Mouse (Mus musculus) stomach, embryonic 14.5 days (tissue): ENCODE results near the gene Celf1. TPM values are rescaled to one million over a fixed set of nuclear protein-coding genes. Genes with fewer than 3 reads are reported as not detected.
"Not testable (repeated sequence)": the region's sequence is repeated elsewhere in the genome, so short reads cannot be mapped to it uniquely, and the experiment has no call there.

Source experiments
- ATAC-seq: fragments of 200-750 bp; cut with Nextera tagmentation; 2 replicates; pipeline ENCODE4 v1.8.0; 2017; ENCODE audit warnings: low read depth, moderate TSS enrichment; ENCODE audit not compliant: insufficient number of reproducible peaks, insufficient read depth, low FRiP score
- H3K27ac ChIP-seq: fragments of 300-500 bp; sonication (generic); 2 replicates; pipeline ENCODE4 v1.5.1; 2014; ENCODE audit warnings: mild to moderate bottlenecking, low read length, moderate library complexity, mixed read lengths
- H3K27me3 ChIP-seq: fragments of 300-500 bp; sonication (generic); 2 replicates; pipeline ENCODE4 v1.6.1; 2014; ENCODE audit warnings: low read length, control low read depth, mixed read lengths; ENCODE audit not compliant: control insufficient read depth, insufficient read depth
- H3K36me3 ChIP-seq: fragments of 300-500 bp; sonication (generic); 2 replicates; pipeline ENCODE4 v1.6.1; 2014; ENCODE audit warnings: mild to moderate bottlenecking, control low read depth, low read length, moderate library complexity, mixed read lengths; ENCODE audit not compliant: control insufficient read depth, insufficient read depth
- H3K4me1 ChIP-seq: fragments of 300-500 bp; sonication (generic); 2 replicates; pipeline ENCODE4 v1.6.1; 2014; ENCODE audit warnings: low read length, control low read depth, mixed read lengths; ENCODE audit not compliant: control insufficient read depth, insufficient read depth
- H3K4me2 ChIP-seq: fragments of 300-500 bp; sonication (generic); replicated peaks from 2 replicates; pipeline ENCODE4 v1.6.1; 2014; ENCODE audit warnings: low read depth, low read length, control low read depth
- H3K4me3 ChIP-seq: fragments of 300-500 bp; sonication (generic); 2 replicates; pipeline ENCODE4 v1.5.1; 2014; ENCODE audit warnings: low read depth, low read length, control low read depth
- H3K9ac ChIP-seq: fragments of 300-500 bp; sonication (generic); replicated peaks from 2 replicates; pipeline ENCODE4 v1.6.1; 2014; ENCODE audit warnings: low read depth, mild to moderate bottlenecking, control low read depth, low read length, moderate library complexity, mixed read lengths
- H3K9me3 ChIP-seq: fragments of 300-500 bp; sonication (generic); 2 replicates; pipeline ENCODE4 v1.6.1; 2016; ENCODE audit warnings: low read depth, low read length, control low read depth; ENCODE audit not compliant: control insufficient read depth
- WGBS: fragments of 180-500 bp; shearing (Covaris S2); extraction: QIAGEN DNeasy Blood & Tissue Kit; methylation state at CpG from one replicate; pipeline ENCODE4 v1.1.7; 2014; 5-methylcytosine and 5-hydroxymethylcytosine counted together
- polyA plus RNA-seq: library from polyadenylated mRNA; unstranded; fragments of >200 nt; fragmentation: Nextera tagmentation; extraction: Ambion mirVana; gene quantifications from 2 replicates; pipeline ENCODE4 v1.2.1, GENCODE M21; 2014

The Celf1 gene
- polyA plus RNA-seq: 71.0 and 75.1 TPM in 2 replicates

DNA sequence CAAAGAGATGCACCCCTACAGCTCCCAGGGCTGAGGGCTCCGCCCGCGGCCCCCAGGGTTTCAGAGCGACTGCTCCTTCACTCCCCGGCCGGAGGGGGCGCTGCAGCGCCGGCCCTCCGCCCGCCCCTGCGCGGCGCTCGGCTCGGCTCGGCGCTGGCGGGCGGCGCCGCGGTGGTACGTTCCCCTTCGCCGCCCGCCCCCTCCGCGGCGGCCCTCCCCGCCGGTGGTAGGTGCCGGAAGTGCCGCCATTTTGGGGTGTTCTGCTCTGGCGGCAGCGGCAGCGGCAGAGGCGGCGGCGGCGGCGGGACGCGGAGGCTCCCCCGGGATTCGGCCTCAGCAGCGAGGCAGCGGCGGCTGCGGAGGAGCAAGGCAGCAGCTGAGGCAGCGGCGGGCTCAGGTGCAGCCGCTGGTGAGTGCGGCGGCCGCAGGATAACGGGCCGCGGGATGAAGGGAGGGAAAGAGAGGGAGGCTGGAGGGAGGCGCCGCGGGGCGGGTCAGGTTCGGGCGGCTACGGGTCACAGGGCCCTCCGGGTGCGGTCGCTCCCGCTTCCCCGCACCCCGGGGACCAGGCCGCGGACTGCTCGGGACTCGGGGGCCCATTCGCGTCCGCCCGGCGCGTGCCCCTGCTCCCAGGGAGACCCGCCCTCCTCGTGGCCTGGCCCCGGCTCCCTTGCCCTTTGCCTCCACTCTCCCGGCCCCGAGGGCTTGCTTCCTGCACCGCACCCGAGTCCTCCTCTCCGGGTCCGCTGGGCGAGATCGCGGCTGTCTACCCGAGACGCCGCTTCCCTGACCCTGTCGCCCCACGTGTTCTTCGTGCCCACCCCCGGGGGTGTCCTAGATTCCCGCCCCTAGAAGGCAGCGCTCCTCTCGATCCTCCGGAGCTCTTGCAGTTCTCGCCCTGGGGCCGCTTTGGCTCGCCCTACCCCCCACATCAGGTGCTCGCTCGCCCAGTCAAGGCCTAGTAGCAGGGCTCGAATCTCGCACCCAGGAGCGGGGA is at the start of gene Celf1:
TSS of gene Celf1 (plus strand) at position 150 of the 997 bp plus-strand sequence.
- peak; percentile 94 for ATAC-seq
- H3K4me2 ChIP-seq: peak within 1 kb of the TSS; percentile 60
- H3K9ac ChIP-seq: peak within 1 kb of the TSS; percentile 84
- H3K27ac ChIP-seq: peak within 1 kb of the TSS; percentile 96
- under 1% methylated on average over 87 of the region's 113 CpGs for WGBS
- no peaks in the 10 kb centered on the region for H3K9me3 ChIP-seq
- H3K4me1 ChIP-seq: peaks cover 11% of the 10 kb centered on the region
- no peaks in the 10 kb centered on the region for H3K27me3 ChIP-seq
- H3K36me3 ChIP-seq: no peaks in the 10 kb centered on the region
- peak within 1 kb of the TSS; percentile 97 for H3K4me3 ChIP-seq

DNA sequence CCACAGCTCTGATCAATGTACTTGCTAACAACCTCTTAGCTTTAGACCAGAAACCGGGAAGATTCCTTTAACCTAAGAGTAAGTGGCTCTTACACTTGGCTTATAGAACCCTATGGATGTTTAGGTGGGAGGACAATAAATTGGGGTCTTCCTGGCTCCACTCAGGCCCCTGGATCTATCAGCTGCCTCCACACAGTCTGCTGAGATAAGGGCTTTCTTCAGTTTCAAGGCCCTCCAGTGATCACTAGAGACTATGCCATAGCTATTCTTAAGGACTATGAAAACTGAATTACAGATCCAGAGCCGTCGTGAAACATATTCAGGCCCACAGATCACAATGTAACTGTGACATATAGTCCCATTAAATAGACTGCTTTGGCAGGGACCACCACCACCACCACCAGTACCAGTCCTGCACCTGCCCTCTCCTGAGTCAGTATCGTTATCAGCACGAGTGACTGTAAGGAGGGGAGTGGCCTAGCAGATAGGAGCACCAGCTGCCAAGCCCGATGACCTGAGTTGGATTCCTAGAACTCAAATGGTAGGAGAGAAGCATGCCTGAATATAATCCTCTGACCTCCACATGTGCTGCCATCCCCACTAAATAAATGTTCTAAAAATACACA is 46.4 kb upstream of the Celf1 start:
- Histone ChIP-seq H3K9ac (no peak overlapping the region), H3K27ac (no peak overlapping the region), H3K4me2 (no peak overlapping the region), H3K27me3 (peaks cover 6% of the 10 kb centered on the region; the same call in 1 of the 2 replicates), H3K9me3 (no peaks in the 10 kb centered on the region), H3K4me1 (no peaks in the 10 kb centered on the region), H3K4me3 (no peak overlapping the region), H3K36me3 (peaks cover 38% of the 10 kb centered on the region)
- no peak for ATAC-seq
- 86% methylated on average over 6 of the region's 6 CpGs for WGBS

DNA sequence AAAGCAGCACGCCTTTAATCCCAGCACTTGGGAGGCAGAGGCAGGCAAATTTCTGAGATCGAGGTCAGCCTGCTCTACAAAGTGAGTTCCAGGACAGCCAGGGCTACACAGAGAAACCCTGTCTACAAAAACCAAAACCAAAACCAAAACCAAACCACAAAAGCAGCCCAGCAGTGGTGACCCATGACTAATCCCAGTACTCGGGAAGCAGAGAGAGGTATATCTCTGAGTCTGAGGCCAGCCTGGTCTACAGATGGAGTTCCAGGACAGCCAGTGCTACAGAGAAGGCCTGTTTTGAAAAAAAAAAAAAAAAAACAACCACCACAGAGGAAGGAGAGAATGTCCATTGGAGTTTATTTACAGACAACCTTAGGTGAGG is 45.9 kb upstream of the Celf1 start:
- H3K9ac ChIP-seq, H3K27ac ChIP-seq, H3K9me3 ChIP-seq, H3K27me3 ChIP-seq, H3K4me3 ChIP-seq, H3K4me1 ChIP-seq, ATAC-seq, H3K4me2 ChIP-seq: not testable (repeated sequence)
- H3K36me3 ChIP-seq: peaks cover 39% of the 10 kb centered on the region
- 89% methylated on average over 3 of the region's 3 CpGs for WGBS

DNA sequence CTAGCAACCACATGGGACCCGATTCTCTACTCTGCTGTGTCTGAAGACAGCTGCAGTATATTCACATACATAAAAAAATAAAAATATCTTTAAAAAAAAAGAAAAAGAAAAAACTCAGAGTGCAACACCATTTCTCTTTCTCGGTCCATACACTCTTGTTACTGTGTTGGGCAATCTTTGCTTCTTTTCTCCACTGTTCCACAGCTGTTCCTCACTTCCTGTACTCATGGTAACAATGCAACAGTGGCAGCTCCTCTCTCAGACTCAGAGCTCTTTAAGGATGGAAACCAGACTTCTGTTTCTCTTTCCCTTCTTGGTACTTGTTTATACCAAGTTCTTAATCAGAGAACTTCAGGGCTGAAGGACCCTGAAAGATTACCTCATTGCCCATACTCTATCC is 36.8 kb upstream of the Celf1 start:
- peaks cover 6% of the 10 kb centered on the region; the same call in 1 of the 2 replicates for H3K4me1 ChIP-seq
- no peaks in the 10 kb centered on the region for H3K9me3 ChIP-seq
- no peak for ATAC-seq
- H3K9ac ChIP-seq: peak overlapping the region; percentile 97; the same call in 1 of the 2 replicates
- no peak overlapping the region for H3K27ac ChIP-seq
- H3K4me2 ChIP-seq: peak overlapping the region; percentile 52
- 77% methylated on average over 2 of the region's 2 CpGs for WGBS
- no peaks in the 10 kb centered on the region for H3K27me3 ChIP-seq
- peaks cover 29% of the 10 kb centered on the region for H3K36me3 ChIP-seq
- peak overlapping the region; percentile 90 for H3K4me3 ChIP-seq

DNA sequence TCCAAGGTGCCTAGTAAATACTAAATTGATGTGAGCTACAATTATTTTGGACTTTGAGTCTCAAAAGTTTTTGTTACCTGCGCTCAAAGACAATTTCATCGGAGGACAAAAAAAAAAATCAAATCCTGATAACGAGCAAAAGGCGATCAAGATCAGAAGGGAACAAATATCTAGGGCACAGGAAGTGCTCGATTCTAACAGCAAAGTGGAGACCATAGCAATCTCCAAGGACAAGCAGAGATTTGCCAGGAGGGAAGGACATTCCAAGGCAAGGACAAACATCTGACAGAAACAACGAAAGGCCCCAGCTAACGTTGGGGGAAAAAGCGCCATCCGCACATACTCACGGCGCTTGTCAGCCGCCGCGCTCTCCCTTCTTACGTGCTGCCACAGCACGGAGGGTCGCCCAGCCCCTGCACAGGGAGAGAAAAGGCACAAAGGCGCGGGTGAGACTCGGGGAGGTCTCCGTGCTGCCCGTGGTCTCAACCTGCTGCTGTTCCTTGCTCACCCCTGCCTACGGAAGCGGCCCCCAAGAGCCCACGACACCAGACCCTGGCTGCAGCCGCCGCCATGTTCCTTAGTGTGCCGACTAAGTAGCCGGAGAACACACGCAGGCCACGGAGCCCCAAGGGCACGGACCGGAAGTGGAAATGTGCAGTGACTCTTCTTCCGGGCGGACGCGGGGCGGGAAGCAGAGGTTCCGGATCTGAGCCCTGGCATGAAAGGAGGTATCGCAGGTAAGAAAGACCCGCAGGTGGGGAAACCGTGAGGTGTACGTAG is 35.9 kb upstream of the Celf1 start, which contains the start of the genes Kbtbd4 and Ndufs3:
TSS of gene Kbtbd4 (plus strand) at position 665 of the 780 bp plus-strand sequence.
TSS of gene Ndufs3 (minus strand) at position 752 of the 780 bp plus-strand sequence.
- peak within 1 kb of the TSS; percentile 90 for H3K27ac ChIP-seq
- H3K9ac ChIP-seq: peak within 1 kb of the TSS; percentile 97
- no peaks in the 10 kb centered on the region for H3K9me3 ChIP-seq
- no peaks in the 10 kb centered on the region for H3K27me3 ChIP-seq
- peak within 1 kb of the TSS; percentile 52 for H3K4me2 ChIP-seq
- 1% methylated on average over 42 of the region's 43 CpGs for WGBS
- peaks cover 30% of the 10 kb centered on the region for H3K36me3 ChIP-seq
- peak within 1 kb of the TSS; percentile 90 for H3K4me3 ChIP-seq
- peaks cover 6% of the 10 kb centered on the region; the same call in 1 of the 2 replicates for H3K4me1 ChIP-seq
- ATAC-seq: peak; percentile 93

DNA sequence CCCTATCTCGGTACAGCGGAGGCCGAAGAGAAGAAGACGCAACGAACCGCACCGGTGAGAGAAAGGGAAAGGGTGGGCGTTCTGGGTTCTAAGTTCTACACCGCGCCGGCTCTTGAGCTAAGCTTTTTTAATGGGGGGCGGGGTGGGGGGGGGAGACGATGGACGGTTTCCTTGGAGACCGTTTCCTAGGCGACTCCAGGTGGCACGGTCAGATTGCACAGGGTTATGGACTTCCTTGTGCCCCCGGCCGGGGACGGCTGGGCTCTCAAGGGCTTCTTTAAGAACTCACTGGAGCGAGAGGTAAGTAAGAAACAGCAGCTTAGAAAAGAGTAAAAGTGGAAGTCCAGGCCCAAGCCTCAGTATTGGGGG is 35.3 kb upstream of the Celf1 start:
- 0% methylated on average over 21 of the region's 21 CpGs for WGBS
- H3K4me1 ChIP-seq: peaks cover 6% of the 10 kb centered on the region; the same call in 1 of the 2 replicates

DNA sequence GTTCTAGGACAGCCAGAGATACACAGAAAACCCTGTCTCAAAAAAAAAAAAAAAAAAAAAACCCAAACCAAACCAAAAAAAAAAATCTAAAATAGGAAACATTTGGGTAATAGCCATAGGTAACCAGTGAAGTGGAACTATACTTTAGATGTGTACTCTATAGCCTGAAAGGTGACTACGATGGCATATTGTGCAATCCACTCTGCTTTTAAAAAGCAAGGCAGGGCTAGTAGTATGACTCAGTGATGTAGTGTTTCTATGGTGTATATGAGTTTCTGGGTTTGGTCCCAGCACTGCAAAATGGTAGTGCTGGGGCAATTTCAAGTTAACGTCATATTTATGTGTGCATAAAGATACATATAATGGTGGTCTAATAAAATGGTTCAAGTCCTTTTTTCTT is 33.5 kb upstream of the Celf1 start:
- 92% methylated on average over 2 of the region's 2 CpGs for WGBS

More for the DNA sequence above, 35.3 kb upstream of the Celf1 start:
- peaks cover 36% of the 10 kb centered on the region for H3K36me3 ChIP-seq
- peak; percentile 68 for ATAC-seq
- peak overlapping the region; percentile 90 for H3K27ac ChIP-seq
- peak overlapping the region; percentile 52 for H3K4me2 ChIP-seq
- H3K27me3 ChIP-seq: no peaks in the 10 kb centered on the region
- peak overlapping the region; percentile 90 for H3K4me3 ChIP-seq
- H3K9ac ChIP-seq: peak overlapping the region; percentile 97
- no peaks in the 10 kb centered on the region for H3K9me3 ChIP-seq

DNA sequence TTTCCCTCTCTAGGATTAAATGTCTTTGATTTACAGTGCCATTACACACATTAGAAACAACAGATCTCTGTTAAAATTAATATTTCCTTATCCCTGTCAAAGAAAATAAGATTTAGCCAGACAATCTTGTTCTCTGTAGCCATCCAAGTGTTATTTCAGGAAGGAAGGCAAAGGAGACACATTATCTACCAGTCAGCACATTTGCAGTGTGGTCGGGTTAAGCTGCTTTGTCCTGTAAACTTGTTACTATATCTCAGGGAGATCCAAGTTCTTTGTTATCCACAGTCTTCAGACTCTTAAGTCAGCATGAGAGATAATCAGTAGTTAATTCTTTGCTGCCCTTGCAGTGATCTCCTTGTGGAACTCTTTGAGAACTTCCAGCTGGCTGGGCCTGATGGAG is 29.3 kb upstream of the Celf1 start:
- Histone ChIP-seq H3K4me1 (peaks cover 4% of the 10 kb centered on the region; the same call in 1 of the 2 replicates), H3K27me3 (no peaks in the 10 kb centered on the region), H3K36me3 (peaks cover 57% of the 10 kb centered on the region), H3K9me3 (no peaks in the 10 kb centered on the region), H3K4me3 (no peak overlapping the region), H3K27ac (no peak overlapping the region), H3K9ac (no peak overlapping the region), H3K4me2 (no peak overlapping the region)
- ATAC-seq: no peak
- WGBS: 70% methylated on average over 1 of the region's 1 CpGs

More for the DNA sequence above, 33.5 kb upstream of the Celf1 start:
- Histone ChIP-seq H3K4me2 (no peak overlapping the region), H3K9ac (no peak overlapping the region), H3K4me3 (no peak overlapping the region), H3K27ac (no peak overlapping the region), H3K4me1 (peaks cover 6% of the 10 kb centered on the region; the same call in 1 of the 2 replicates), H3K27me3 (no peaks in the 10 kb centered on the region), H3K36me3 (peaks cover 47% of the 10 kb centered on the region), H3K9me3 (no peaks in the 10 kb centered on the region)
- no peak for ATAC-seq
